Mouse (Mus musculus) CD4-positive, CD25-positive, alpha-beta regulatory T cell, adult 2 months (primary cell): Measurements from ENCODE around the gene Neil3.
"Not testable (repeated sequence)": the region's sequence is repeated elsewhere in the genome, so short reads cannot be mapped to it uniquely, and the experiment has no call there.

Experiments
- DNase-seq: peaks from one replicate; pipeline ENCODE4 v3.0.0-alpha.2; 2012; ENCODE audit warnings: low read depth, low spot score

The Neil3 gene

DNA sequence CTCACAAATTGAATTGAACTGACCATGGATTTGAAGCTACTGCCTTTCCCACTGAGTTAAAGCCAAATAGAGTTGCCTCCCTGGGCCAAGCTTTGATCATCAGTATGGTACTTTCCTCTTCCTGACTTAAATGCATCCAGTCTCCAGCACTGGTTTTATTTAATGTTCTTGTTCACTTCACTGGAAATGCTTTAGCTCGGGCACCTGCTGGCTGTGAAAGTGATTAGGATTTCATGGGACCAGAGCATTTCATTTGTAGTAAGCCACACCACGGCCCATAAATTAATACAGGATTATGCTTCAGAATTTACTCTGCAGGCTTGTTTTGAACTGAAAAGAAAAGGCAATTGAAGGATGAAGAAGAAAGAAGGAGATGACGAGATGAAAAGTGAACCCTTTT lies 100.8 kb downstream of the Neil3 start:
- not testable (repeated sequence) for DNase-seq
